Mouse (Mus musculus): ENCODE measurements at regions not wholly inside any gene's neighbourhood (a gene's known extent, or its start where the extent isn't known, plus 50 kb on each side); places are given as distances from the start of the nearest gene placed in this dataset.

DNA sequence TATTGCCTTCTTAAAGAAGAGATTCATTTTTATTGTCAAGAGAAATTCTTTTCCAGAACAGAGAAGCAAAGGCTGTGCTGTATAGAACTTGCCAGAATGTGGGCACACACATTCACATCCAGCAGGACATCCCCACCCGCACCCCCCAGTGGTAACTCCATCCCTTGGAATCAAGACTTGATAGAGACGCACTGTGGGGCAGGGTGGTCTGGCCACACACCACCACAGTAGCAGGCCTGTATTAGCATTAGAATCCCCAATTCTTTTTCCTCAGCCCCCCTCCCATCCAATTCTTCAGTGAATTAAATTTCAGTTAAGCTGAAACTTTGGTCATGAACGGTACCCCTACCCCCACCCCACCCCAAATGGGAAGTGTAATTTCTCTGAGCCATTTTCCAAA, 92.5 kb upstream of the Dio3 start:
- no peak overlapping the region for H3K27ac ChIP-seq (replicated peaks)
- no peak overlapping the region for H3K4me3 ChIP-seq
- H3K4me1 ChIP-seq (replicated peaks), result peaks cover 33% of the 10 kb centered on the region
- H3K36me3 ChIP-seq, result no peaks in the 10 kb centered on the region
- H3K27me3 ChIP-seq, result peaks cover 67% of the 10 kb centered on the region
- WGBS, result 18% methylated on average over 3 of the region's 3 CpGs
- no peak overlapping the region for H3K4me2 ChIP-seq
- H3K9me3 ChIP-seq, result no peaks in the 10 kb centered on the region
- ATAC-seq (ENCODE audit: low read depth), result no peak
- no peak overlapping the region for H3K9ac ChIP-seq

DNA sequence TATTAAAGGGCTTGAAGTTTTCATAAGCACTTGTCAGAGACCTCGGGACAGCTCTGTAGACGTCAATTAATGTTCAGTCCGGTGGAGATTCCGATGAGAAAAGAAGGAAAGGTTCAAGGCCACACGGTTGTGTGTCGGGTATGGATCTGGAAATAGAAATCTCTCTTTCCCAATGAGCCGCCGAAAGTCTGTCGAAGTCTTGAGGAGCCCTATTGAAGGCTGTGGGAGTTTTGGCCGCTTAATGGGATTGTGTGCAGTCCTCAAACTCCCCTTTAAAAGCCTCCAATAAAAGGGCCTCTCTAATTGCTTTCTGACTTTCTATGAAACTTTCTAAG, 92.0 kb upstream of the Dio3 start:
- Histone ChIP-seq H3K4me3 (no peak overlapping the region), H3K4me2 (peak overlapping the region; percentile 53), H3K27ac (replicated peaks) (no peak overlapping the region), H3K27me3 (peaks cover 72% of the 10 kb centered on the region), H3K36me3 (no peaks in the 10 kb centered on the region), H3K9ac (no peak overlapping the region), H3K4me1 (replicated peaks) (peaks cover 33% of the 10 kb centered on the region), H3K9me3 (no peaks in the 10 kb centered on the region)
- ATAC-seq (ENCODE audit: low read depth), result no peak
- WGBS, result 6% methylated on average over 10 of the region's 10 CpGs

DNA sequence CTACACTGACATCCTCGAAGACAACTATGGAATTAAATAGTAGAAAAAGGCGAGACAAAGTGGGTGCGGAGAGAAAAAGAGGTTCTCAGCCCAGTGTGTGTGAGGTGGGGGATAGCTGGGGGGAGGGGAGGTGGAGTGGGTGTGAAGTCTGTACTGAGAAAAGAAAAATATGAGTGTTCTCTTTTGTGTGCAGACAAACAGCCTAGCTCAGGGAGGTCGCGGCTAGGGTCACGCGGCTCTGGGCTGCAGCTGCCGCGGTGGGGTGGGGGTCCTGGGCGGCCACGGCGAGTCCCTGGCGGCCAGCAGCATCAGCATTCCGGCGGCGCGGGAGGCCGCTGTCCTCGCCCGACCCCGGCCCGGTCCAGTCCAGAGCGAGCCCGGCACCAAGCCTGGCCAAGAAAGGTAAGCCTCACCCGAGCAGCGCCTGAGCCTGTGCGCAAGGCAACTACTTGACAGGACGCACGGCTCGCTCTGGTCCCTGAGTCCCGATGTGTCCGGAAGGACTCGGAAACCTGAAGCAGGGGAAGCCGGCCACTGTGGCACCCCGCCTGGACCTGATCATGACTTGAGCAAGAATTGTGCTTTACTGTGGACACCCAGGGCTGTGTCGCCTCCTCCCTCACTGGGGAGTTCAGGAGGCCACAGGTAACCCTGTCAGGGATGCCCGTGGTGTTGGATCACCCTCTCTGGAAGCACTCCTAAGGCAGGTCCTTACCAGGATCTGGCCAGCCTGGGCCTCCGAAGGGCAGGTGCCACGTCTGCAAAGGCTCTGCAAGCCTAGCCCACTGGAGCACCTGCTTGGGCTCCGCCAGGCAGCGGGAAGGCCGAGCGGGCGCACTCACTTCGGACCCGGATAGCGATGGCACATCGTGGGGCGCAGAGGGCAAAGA, 91.4 kb upstream of the Dio3 start:
- Histone ChIP-seq H3K36me3 (no peaks in the 10 kb centered on the region), H3K27ac (replicated peaks) (0 out of 2 replicates have a peak overlapping the region, but pooled peaks have one; percentile 10), H3K4me3 (peak overlapping the region; percentile 29), H3K9me3 (no peaks in the 10 kb centered on the region), H3K9ac (peak overlapping the region; percentile 55), H3K27me3 (peaks cover 78% of the 10 kb centered on the region), H3K4me2 (peak overlapping the region; percentile 53), H3K4me1 (replicated peaks) (peaks cover 33% of the 10 kb centered on the region)
- ATAC-seq (ENCODE audit: low read depth), result peak; percentile 66
- WGBS, result 2% methylated on average over 47 of the region's 49 CpGs

DNA sequence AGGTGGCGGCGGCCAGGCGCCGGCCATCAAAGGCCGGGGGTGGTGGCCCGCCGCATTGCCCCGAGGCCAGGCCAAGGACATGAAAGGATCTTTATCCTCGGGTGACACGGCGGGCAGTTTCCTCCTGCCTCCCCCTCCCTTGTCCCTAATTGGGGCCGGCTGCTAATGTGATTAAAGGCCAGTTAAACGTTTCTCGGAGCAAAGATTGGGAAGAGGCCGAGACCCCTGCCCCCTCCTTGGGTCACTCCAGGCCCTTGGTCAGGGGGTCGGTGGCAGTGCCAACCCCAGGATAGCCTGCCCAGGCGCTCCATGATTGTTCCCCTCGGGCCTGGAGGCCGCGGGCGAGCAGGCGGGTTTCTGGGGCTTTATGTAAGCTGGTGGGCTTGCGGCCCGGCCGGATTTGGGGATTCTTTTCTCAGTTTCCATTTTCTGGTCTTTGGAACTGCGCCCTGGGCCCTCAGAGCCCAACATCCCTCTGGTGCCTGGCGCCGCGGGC, 90.7 kb upstream of the Dio3 start:
- Histone ChIP-seq H3K4me2 (peak overlapping the region; percentile 53), H3K9ac (peak overlapping the region; percentile 55)
- ATAC-seq (ENCODE audit: low read depth), result 0 out of 2 replicates have a peak, but pooled peaks have one; percentile 18

DNA sequence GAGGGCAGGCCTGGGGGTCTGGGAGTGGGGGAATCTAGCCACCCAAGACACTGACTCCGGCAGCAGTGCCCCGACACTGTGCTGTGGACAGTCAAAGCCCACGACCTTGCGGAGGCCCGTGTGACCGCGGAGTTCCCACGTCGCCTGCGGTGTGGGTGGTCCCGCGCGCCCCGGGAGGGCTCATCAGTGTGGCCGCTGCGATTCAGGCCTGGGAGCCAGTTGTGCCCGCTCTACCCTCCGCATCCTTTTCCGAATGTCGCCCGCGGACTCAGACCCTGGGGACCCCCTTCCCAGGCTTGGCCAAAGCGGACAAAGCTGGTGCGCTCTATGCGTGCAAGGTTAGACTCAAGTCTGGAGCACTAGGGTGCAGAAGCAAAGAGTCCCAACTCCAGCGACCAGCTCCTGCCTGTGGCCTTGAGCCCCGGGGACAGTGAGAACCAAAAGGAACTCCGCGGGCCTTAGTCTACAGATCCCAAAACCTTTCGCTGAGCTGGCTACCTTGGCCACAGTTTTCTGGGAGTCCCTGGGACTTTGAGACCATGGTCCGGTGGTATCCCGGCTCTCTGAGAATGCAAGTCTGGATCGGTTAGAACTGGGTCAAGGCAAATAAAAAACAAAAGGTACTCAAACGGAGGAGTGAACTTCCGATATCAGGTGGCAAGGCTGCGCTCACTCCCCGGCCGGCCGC, 90.1 kb upstream of the Dio3 start:
- H3K36me3 ChIP-seq, result no peaks in the 10 kb centered on the region
- H3K4me1 ChIP-seq (replicated peaks), result peaks cover 30% of the 10 kb centered on the region
- ATAC-seq (ENCODE audit: low read depth), result peak; percentile 25; the same call in 1 of the 2 replicates
- under 1% methylated on average over 39 of the region's 39 CpGs for WGBS
- H3K9me3 ChIP-seq, result no peaks in the 10 kb centered on the region
- peak overlapping the region; percentile 29 for H3K4me3 ChIP-seq
- peaks cover 75% of the 10 kb centered on the region for H3K27me3 ChIP-seq
- peak overlapping the region; percentile 55 for H3K9ac ChIP-seq
- peak overlapping the region; percentile 53 for H3K4me2 ChIP-seq
- 0 out of 2 replicates have a peak overlapping the region, but pooled peaks have one; percentile 28 for H3K27ac ChIP-seq (replicated peaks)

More for the DNA sequence above, 90.7 kb upstream of the Dio3 start:
- H3K36me3 ChIP-seq, result no peaks in the 10 kb centered on the region
- 0 out of 2 replicates have a peak overlapping the region, but pooled peaks have one; percentile 10 for H3K27ac ChIP-seq (replicated peaks)
- H3K4me1 ChIP-seq (replicated peaks), result peaks cover 33% of the 10 kb centered on the region
- peak overlapping the region; percentile 29 for H3K4me3 ChIP-seq
- 2% methylated on average over 29 of the region's 29 CpGs for WGBS
- H3K9me3 ChIP-seq, result no peaks in the 10 kb centered on the region
- peaks cover 78% of the 10 kb centered on the region for H3K27me3 ChIP-seq

DNA sequence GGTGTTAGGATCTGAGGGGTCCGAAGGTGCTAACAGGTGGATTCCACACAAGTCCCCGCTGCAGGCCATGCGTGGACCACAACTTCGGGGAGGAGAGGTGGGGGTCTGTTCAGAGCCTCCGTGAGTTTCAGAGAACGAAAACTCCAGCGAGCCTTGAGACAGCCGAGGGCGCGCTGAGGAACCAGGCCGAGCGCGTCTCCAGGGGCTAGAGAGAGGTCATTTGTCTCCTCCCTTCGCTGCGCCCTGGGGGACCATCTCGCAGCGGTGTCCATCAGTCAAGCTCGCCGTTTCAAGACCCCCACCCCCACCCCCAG, 89.6 kb upstream of the Dio3 start:
- peaks cover 71% of the 10 kb centered on the region for H3K27me3 ChIP-seq

DNA sequence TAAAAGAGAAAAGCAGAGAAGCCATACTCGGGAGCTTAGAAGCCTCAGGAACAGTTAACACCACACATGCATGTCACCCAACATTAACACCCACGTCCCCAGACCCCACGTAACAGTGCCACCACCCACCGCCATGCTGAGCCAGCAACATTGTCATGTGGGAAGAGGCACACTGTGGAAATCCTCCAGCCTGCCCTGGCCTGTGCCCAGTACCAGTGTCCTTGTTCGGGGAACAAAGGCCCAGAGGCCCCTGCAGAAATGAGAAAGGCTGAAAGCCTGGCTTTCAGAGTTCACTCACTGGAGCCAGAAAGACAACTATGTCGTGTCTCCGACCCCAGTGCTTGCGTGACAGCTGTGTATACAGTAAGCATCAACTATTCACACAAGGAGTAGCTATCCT, 86.7 kb upstream of the Dio3 start:
- Histone ChIP-seq H3K4me1 (replicated peaks) (peaks cover 24% of the 10 kb centered on the region), H3K27me3 (peaks cover 46% of the 10 kb centered on the region), H3K9me3 (no peaks in the 10 kb centered on the region), H3K4me3 (no peak overlapping the region), H3K27ac (replicated peaks) (no peak overlapping the region), H3K36me3 (no peaks in the 10 kb centered on the region), H3K4me2 (no peak overlapping the region), H3K9ac (no peak overlapping the region)
- no peak for ATAC-seq (ENCODE audit: low read depth)
- WGBS, result 66% methylated on average over 8 of the region's 8 CpGs

More for the DNA sequence above, 89.6 kb upstream of the Dio3 start:
- WGBS, result 1% methylated on average over 19 of the region's 19 CpGs
- Histone ChIP-seq H3K27ac (replicated peaks) (0 out of 2 replicates have a peak overlapping the region, but pooled peaks have one; percentile 28), H3K4me3 (peak overlapping the region; percentile 29), H3K4me1 (replicated peaks) (peaks cover 25% of the 10 kb centered on the region), H3K9ac (peak overlapping the region; percentile 55; the same call in 1 of the 2 replicates), H3K4me2 (peak overlapping the region; percentile 53), H3K9me3 (no peaks in the 10 kb centered on the region), H3K36me3 (no peaks in the 10 kb centered on the region)
- ATAC-seq (ENCODE audit: low read depth), result no peak

DNA sequence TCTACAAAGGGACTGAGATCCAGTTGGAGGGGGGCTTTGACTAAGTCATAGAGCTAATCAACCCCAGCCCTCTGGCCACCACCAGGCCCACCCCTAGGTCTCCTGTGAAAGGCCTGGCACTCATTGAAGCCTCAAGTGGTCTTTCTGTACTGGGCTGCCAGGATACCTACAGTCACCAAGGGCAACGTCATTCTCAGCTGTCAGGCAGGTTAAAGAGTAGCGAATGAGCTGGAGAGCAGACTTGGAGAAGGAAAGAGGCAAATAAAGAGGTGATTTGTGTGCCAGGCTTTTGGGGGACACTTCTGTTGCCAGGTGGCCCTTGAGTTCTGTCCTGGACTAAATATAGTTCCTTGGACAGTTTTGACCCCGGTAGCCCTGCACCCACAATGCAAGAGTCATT, 81.5 kb upstream of the Dio3 start:
- 75% methylated on average over 3 of the region's 3 CpGs for WGBS
- Histone ChIP-seq H3K4me2 (no peak overlapping the region), H3K27ac (replicated peaks) (no peak overlapping the region), H3K4me3 (no peak overlapping the region), H3K9ac (no peak overlapping the region), H3K36me3 (no peaks in the 10 kb centered on the region), H3K9me3 (no peaks in the 10 kb centered on the region), H3K4me1 (replicated peaks) (no peaks in the 10 kb centered on the region), H3K27me3 (peaks cover under 1% of the 10 kb centered on the region; the same call in 1 of the 2 replicates)
- no peak for ATAC-seq (ENCODE audit: low read depth)

DNA sequence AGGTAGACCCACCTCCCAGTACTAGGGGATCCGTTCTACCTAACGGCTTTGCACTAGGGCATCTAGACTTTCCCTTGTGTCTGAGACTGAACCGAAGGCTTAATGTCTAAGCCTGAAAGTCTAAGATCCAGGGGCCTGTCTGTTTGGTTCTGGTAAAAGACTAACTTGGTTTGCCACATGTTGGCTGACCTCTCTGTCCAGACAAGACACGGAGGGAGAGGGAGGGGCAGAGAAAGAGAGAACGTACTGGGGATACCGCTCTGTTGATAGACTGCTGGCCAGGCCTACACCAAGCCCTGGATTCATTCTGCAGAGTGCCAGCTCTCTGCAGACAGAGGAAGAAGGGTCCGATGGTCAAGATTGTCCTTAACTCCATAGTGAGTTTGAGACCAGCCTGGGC, 78.4 kb upstream of the Dio3 start:
- H3K27me3 ChIP-seq, result no peaks in the 10 kb centered on the region
- H3K4me3 ChIP-seq, result no peak overlapping the region
- H3K4me1 ChIP-seq (replicated peaks), result no peaks in the 10 kb centered on the region
- no peaks in the 10 kb centered on the region for H3K9me3 ChIP-seq
- ATAC-seq (ENCODE audit: low read depth), result no peak
- 91% methylated on average over 7 of the region's 7 CpGs for WGBS
- no peak overlapping the region for H3K4me2 ChIP-seq
- no peak overlapping the region for H3K27ac ChIP-seq (replicated peaks)
- H3K36me3 ChIP-seq, result no peaks in the 10 kb centered on the region
- no peak overlapping the region for H3K9ac ChIP-seq

DNA sequence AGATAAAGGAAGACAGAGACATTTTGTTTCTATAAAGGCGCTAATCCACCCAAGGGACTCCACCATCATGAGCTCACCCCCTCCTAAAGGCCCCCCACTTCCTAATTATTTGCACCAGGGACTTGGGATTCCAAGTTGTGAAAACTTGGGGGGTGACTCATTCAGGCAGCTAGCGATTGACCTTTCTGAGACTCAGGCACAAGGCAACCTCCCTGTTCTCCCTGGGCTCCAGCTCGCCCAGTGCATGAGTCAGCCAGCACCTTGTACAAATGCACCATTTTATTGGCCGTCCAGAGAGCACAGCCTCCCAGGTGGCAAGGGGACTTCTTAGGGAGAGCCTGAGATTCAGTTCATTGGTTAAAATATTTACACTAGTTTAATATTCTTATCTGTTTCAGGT, 78.0 kb upstream of the Dio3 start:
- no peaks in the 10 kb centered on the region for H3K27me3 ChIP-seq
- WGBS, result 90% methylated on average over 4 of the region's 4 CpGs
- no peak overlapping the region for H3K4me2 ChIP-seq
- no peaks in the 10 kb centered on the region for H3K4me1 ChIP-seq (replicated peaks)
- no peaks in the 10 kb centered on the region for H3K9me3 ChIP-seq
- no peaks in the 10 kb centered on the region for H3K36me3 ChIP-seq
- no peak overlapping the region for H3K9ac ChIP-seq
- ATAC-seq (ENCODE audit: low read depth), result no peak
- no peak overlapping the region for H3K4me3 ChIP-seq
- no peak overlapping the region for H3K27ac ChIP-seq (replicated peaks)

DNA sequence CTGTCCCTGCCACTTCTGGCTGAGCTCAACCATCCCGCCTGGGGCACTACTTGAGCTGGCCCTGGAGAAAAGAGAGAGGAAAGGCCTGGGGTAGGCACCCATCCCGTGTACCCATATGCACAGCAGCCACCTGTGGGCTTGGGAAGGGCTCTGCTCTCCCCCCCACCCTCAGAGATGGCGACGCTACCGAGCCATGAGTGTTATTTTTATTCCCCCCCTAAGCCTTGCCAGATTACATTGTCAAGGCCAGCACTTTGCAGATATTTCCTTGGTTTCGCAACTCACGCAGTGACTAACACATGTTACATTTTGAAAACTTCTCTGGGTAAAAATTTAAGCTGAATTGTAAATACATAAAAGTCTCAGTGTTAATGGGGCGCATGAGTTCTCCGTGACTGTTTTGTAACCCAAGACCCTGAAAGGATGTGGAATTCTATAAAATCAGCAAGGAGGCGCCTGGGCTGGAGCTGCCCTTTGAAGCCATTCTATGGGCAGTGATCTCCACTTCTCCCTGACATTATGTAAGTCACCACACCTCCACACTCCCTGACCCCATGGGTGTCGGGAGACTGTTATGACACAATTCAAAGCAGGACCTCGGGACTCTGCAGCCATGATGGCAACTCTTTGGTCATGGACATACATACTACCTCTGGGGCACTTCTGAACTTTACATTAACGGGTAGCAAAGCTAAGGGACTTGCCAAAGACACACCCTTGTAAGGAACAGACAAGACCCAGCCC, 75.4 kb upstream of the Dio3 start:
- no peak overlapping the region for H3K4me3 ChIP-seq
- H3K9me3 ChIP-seq, result no peaks in the 10 kb centered on the region
- no peak for ATAC-seq (ENCODE audit: low read depth)
- H3K4me1 ChIP-seq (replicated peaks), result peaks cover 13% of the 10 kb centered on the region
- 0 out of 2 replicates have a peak, but pooled peaks cover 5% of the 10 kb centered on the region for H3K27me3 ChIP-seq
- 79% methylated on average over 13 of the region's 13 CpGs for WGBS
- H3K27ac ChIP-seq (replicated peaks), result no peak overlapping the region
- H3K9ac ChIP-seq, result no peak overlapping the region
- no peaks in the 10 kb centered on the region for H3K36me3 ChIP-seq
- no peak overlapping the region for H3K4me2 ChIP-seq

Data from neural tube, embryonic 13.5 days (tissue).